Mouse (Mus musculus): ENCODE measurements around the gene Dst. TPM values are rescaled to one million over a fixed set of nuclear protein-coding genes. Genes with fewer than 3 reads are reported as not detected.

Gene Dst
- polyA plus RNA-seq, 1 experiment from 2014 or later: 38.4 TPM

GRCm38 (mm10) chr1:34036111-34036510 lies 128.1 kb downstream of the Dst start:
- H3K4me3 ChIP-seq: no peak overlapping the region
- H3K27ac ChIP-seq (replicated peaks): no peak overlapping the region
- no peak overlapping the region for H3K9ac ChIP-seq (replicated peaks)
- WGBS: 92% methylated on average over 12 of the region's 12 CpGs
- no peak for ATAC-seq (ENCODE audit: low FRiP score, low read depth)
- H3K9me3 ChIP-seq: no peaks in the 10 kb centered on the region
- H3K4me2 ChIP-seq (replicated peaks): no peak overlapping the region
- H3K36me3 ChIP-seq: no peaks in the 10 kb centered on the region
- peaks cover 9% of the 10 kb centered on the region; the same call in 1 of the 2 replicates for H3K4me1 ChIP-seq
- no peaks in the 10 kb centered on the region for H3K27me3 ChIP-seq

- no peaks in the 10 kb centered on the region for H3K9me3 ChIP-seq
- no peaks in the 10 kb centered on the region for H3K36me3 ChIP-seq
- H3K4me2 ChIP-seq (replicated peaks): no peak overlapping the region
- no peaks in the 10 kb centered on the region for H3K27me3 ChIP-seq
- no peak; the same call in 1 of the 2 replicates for ATAC-seq (ENCODE audit: low FRiP score, low read depth)
- H3K9ac ChIP-seq (replicated peaks): no peak overlapping the region
- H3K4me3 ChIP-seq: no peak overlapping the region
- peaks cover 14% of the 10 kb centered on the region; the same call in 1 of the 2 replicates for H3K4me1 ChIP-seq
- H3K27ac ChIP-seq (replicated peaks): no peak overlapping the region
- 93% methylated on average over 7 of the region's 7 CpGs for WGBS
These were observed 130.5 kb downstream of the Dst start for GRCm38 (mm10) chr1:34038571-34038970.

GRCm38 (mm10) chr1:34040049-34040448 lies 132.0 kb downstream of the Dst start:
- no peak for ATAC-seq (ENCODE audit: low FRiP score, low read depth)
- Histone ChIP-seq H3K4me3 (no peak overlapping the region), H3K27me3 (no peaks in the 10 kb centered on the region), H3K9me3 (no peaks in the 10 kb centered on the region), H3K36me3 (no peaks in the 10 kb centered on the region), H3K9ac (replicated peaks) (no peak overlapping the region), H3K4me2 (replicated peaks) (no peak overlapping the region), H3K27ac (replicated peaks) (no peak overlapping the region), H3K4me1 (peaks cover 10% of the 10 kb centered on the region; the same call in 1 of the 2 replicates)
- 83% methylated on average over 3 of the region's 3 CpGs for WGBS

GRCm38 (mm10) chr1:34040901-34041721 lies 133.1 kb downstream of the Dst start:
- 55% methylated on average over 8 of the region's 8 CpGs for WGBS
- H3K4me1 ChIP-seq: peaks cover 8% of the 10 kb centered on the region; the same call in 1 of the 2 replicates
- H3K9me3 ChIP-seq: no peaks in the 10 kb centered on the region
- no peaks in the 10 kb centered on the region for H3K27me3 ChIP-seq
- no peak overlapping the region for H3K27ac ChIP-seq (replicated peaks)
- no peak overlapping the region for H3K4me3 ChIP-seq
- H3K36me3 ChIP-seq: no peaks in the 10 kb centered on the region
- no peak overlapping the region for H3K4me2 ChIP-seq (replicated peaks)
- peak; percentile 57; the same call in 1 of the 2 replicates for ATAC-seq (ENCODE audit: low FRiP score, low read depth)
- H3K9ac ChIP-seq (replicated peaks): no peak overlapping the region

- Histone ChIP-seq H3K36me3 (no peaks in the 10 kb centered on the region), H3K4me2 (replicated peaks) (no peak overlapping the region), H3K9ac (replicated peaks) (no peak overlapping the region), H3K4me3 (no peak overlapping the region), H3K27ac (replicated peaks) (no peak overlapping the region), H3K4me1 (peaks cover 8% of the 10 kb centered on the region; the same call in 1 of the 2 replicates), H3K9me3 (no peaks in the 10 kb centered on the region), H3K27me3 (no peaks in the 10 kb centered on the region)
- WGBS: 45% methylated on average over 3 of the region's 3 CpGs
- ATAC-seq (ENCODE audit: low FRiP score, low read depth): no peak
These were observed 134.3 kb downstream of the Dst start for GRCm38 (mm10) chr1:34042299-34042698.

GRCm38 (mm10) chr1:34043327-34043726 lies 135.3 kb downstream of the Dst start:
- Histone ChIP-seq H3K9ac (replicated peaks) (no peak overlapping the region), H3K4me1 (peaks cover 8% of the 10 kb centered on the region; the same call in 1 of the 2 replicates), H3K36me3 (no peaks in the 10 kb centered on the region), H3K27me3 (no peaks in the 10 kb centered on the region), H3K27ac (replicated peaks) (no peak overlapping the region), H3K4me2 (replicated peaks) (no peak overlapping the region), H3K9me3 (no peaks in the 10 kb centered on the region), H3K4me3 (no peak overlapping the region)
- ATAC-seq (ENCODE audit: low FRiP score, low read depth): no peak
- 86% methylated on average over 8 of the region's 8 CpGs for WGBS

GRCm38 (mm10) chr1:34043836-34044550 lies 136.0 kb downstream of the Dst start:
- no peak for ATAC-seq (ENCODE audit: low FRiP score, low read depth)

GRCm38 (mm10) chr1:34044675-34045074 lies 136.7 kb downstream of the Dst start:
- H3K9ac ChIP-seq (replicated peaks): no peak overlapping the region
- H3K4me1 ChIP-seq: peaks cover 8% of the 10 kb centered on the region; the same call in 1 of the 2 replicates
- WGBS: 82% methylated on average over 3 of the region's 3 CpGs
- no peaks in the 10 kb centered on the region for H3K27me3 ChIP-seq
- H3K4me2 ChIP-seq (replicated peaks): no peak overlapping the region
- H3K9me3 ChIP-seq: no peaks in the 10 kb centered on the region
- no peak overlapping the region for H3K27ac ChIP-seq (replicated peaks)
- H3K4me3 ChIP-seq: no peak overlapping the region
- no peaks in the 10 kb centered on the region for H3K36me3 ChIP-seq
- ATAC-seq (ENCODE audit: low FRiP score, low read depth): no peak

More at GRCm38 (mm10) chr1:34043836-34044550, 136.0 kb downstream of the Dst start:
- Histone ChIP-seq H3K4me1 (peaks cover 8% of the 10 kb centered on the region; the same call in 1 of the 2 replicates), H3K4me2 (replicated peaks) (no peak overlapping the region), H3K27me3 (no peaks in the 10 kb centered on the region), H3K4me3 (no peak overlapping the region), H3K27ac (replicated peaks) (no peak overlapping the region), H3K9me3 (no peaks in the 10 kb centered on the region), H3K9ac (replicated peaks) (no peak overlapping the region), H3K36me3 (no peaks in the 10 kb centered on the region)
- 89% methylated on average over 7 of the region's 7 CpGs for WGBS

GRCm38 (mm10) chr1:34047285-34047684 lies 139.3 kb downstream of the Dst start:
- Histone ChIP-seq H3K27me3 (no peaks in the 10 kb centered on the region), H3K9ac (replicated peaks) (no peak overlapping the region), H3K27ac (replicated peaks) (no peak overlapping the region), H3K36me3 (no peaks in the 10 kb centered on the region), H3K4me2 (replicated peaks) (no peak overlapping the region), H3K4me3 (no peak overlapping the region), H3K4me1 (peaks cover 6% of the 10 kb centered on the region; the same call in 1 of the 2 replicates), H3K9me3 (no peaks in the 10 kb centered on the region)
- 88% methylated on average over 3 of the region's 3 CpGs for WGBS
- ATAC-seq (ENCODE audit: low FRiP score, low read depth): no peak

- ATAC-seq (ENCODE audit: low FRiP score, low read depth): no peak
- H3K9ac ChIP-seq (replicated peaks): no peak overlapping the region
These were observed 143.2 kb downstream of the Dst start for GRCm38 (mm10) chr1:34051251-34051650.

GRCm38 (mm10) chr1:34052422-34052821 lies 144.4 kb downstream of the Dst start:
- Histone ChIP-seq H3K9ac (replicated peaks) (no peak overlapping the region), H3K9me3 (no peaks in the 10 kb centered on the region), H3K27ac (replicated peaks) (no peak overlapping the region), H3K4me3 (no peak overlapping the region), H3K4me2 (replicated peaks) (no peak overlapping the region), H3K27me3 (no peaks in the 10 kb centered on the region), H3K4me1 (peaks cover 6% of the 10 kb centered on the region), H3K36me3 (no peaks in the 10 kb centered on the region)
- WGBS: 62% methylated on average over 5 of the region's 5 CpGs
- no peak for ATAC-seq (ENCODE audit: low FRiP score, low read depth)

More at GRCm38 (mm10) chr1:34051251-34051650, 143.2 kb downstream of the Dst start:
- Histone ChIP-seq H3K9me3 (no peaks in the 10 kb centered on the region), H3K4me2 (replicated peaks) (no peak overlapping the region), H3K4me1 (peaks cover 6% of the 10 kb centered on the region), H3K27me3 (no peaks in the 10 kb centered on the region), H3K36me3 (no peaks in the 10 kb centered on the region), H3K27ac (replicated peaks) (no peak overlapping the region), H3K4me3 (no peak overlapping the region)
- 88% methylated on average over 3 of the region's 3 CpGs for WGBS

GRCm38 (mm10) chr1:34054970-34055369 lies 146.9 kb downstream of the Dst start:
- H3K4me3 ChIP-seq: no peak overlapping the region
- no peaks in the 10 kb centered on the region for H3K9me3 ChIP-seq
- 93% methylated on average over 10 of the region's 10 CpGs for WGBS
- H3K4me1 ChIP-seq: peaks cover 6% of the 10 kb centered on the region
- H3K4me2 ChIP-seq (replicated peaks): no peak overlapping the region
- no peak for ATAC-seq (ENCODE audit: low FRiP score, low read depth)
- H3K9ac ChIP-seq (replicated peaks): no peak overlapping the region
- no peaks in the 10 kb centered on the region for H3K27me3 ChIP-seq
- no peaks in the 10 kb centered on the region for H3K36me3 ChIP-seq
- no peak overlapping the region for H3K27ac ChIP-seq (replicated peaks)
